Mouse (Mus musculus) MEL (cell line): ENCODE results near the gene Rab4b.

Experiments
- CTCF ChIP-seq, 3 experiments: IDR thresholded peaks in 2 of 3; conservative IDR thresholded peaks in 1 of 3; 2 replicates each; pipeline ENCODE4 v1.5.1; 2011 to 2012; ENCODE audit warnings: low read length in 3 of 3, low read depth in 2 of 3, mild to moderate bottlenecking in 2 of 3, improper control_type of control experiment in 1 of 3, inconsistent platforms in 1 of 3, mixed read lengths in 1 of 3, moderate library complexity in 1 of 3; ENCODE audit not compliant: control insufficient read depth in 1 of 3, insufficient read depth in 1 of 3, poor library complexity in 1 of 3, severe bottlenecking in 1 of 3
- UBTF ChIP-seq: IDR thresholded peaks from 2 replicates; pipeline ENCODE4 v1.6.1; 2012; ENCODE audit warnings: low read depth, mild to moderate bottlenecking, inconsistent platforms, low read length, improper control_type of control experiment, moderate library complexity, borderline replicate concordance; ENCODE audit not compliant: insufficient read depth

GRCm38 (mm10) chr7:27163450-27163805, 15.3 kb downstream of the Rab4b start:
- TF ChIP-seq UBTF (no peak), CTCF (IDR thresholded peaks at IDR 0.05 in 2 of 3, conservative IDR thresholded peaks at IDR 0.05 in 1 of 3; ENCODE audit: control insufficient read depth in 1 of 3, insufficient read depth in 1 of 3, low read depth in 2 of 3, low read length in 3 of 3, poor library complexity in 1 of 3, severe bottlenecking in 1 of 3) (no peak)
